Mouse (Mus musculus): Measurements from ENCODE around the gene Vmn1r197. TPM values are rescaled to one million over a fixed set of nuclear protein-coding genes. Genes with fewer than 3 reads are reported as not detected.

Vmn1r197 gene
- polyA plus RNA-seq, 1 experiment: 0.12 TPM

Other genes starting within 250 kb of the Vmn1r197 start
- not detected in 2 replicates for gene Vmn1r188, start 240.1 kb upstream of the Vmn1r197 start, polyA plus RNA-seq (2011; ENCODE audit: insufficient read depth, insufficient read length, low read depth, missing spikeins)
- gene Vmn1r189, start 218.8 kb upstream of the Vmn1r197 start, polyA plus RNA-seq (2011; ENCODE audit: insufficient read depth, insufficient read length, low read depth, missing spikeins): not detected in 2 replicates
- gene Vmn1r191, start 140.6 kb upstream of the Vmn1r197 start, polyA plus RNA-seq (2011; ENCODE audit: insufficient read depth, insufficient read length, low read depth, missing spikeins): not detected in 2 replicates
- gene Vmn1r192, start 133.4 kb upstream of the Vmn1r197 start, polyA plus RNA-seq (2011; ENCODE audit: insufficient read depth, insufficient read length, low read depth, missing spikeins): not detected in 2 replicates
- not detected in 2 replicates for gene Vmn1r193, start 101.4 kb upstream of the Vmn1r197 start, polyA plus RNA-seq (2011; ENCODE audit: insufficient read depth, insufficient read length, low read depth, missing spikeins)
- not detected in 2 replicates for gene Vmn1r194, start 80.4 kb upstream of the Vmn1r197 start, polyA plus RNA-seq (2011; ENCODE audit: insufficient read depth, insufficient read length, low read depth, missing spikeins)
- gene Vmn1r195, start 54.1 kb upstream of the Vmn1r197 start, polyA plus RNA-seq (2011; ENCODE audit: insufficient read depth, insufficient read length, low read depth, missing spikeins): not detected in 2 replicates
- gene Vmn1r196, start 34.7 kb upstream of the Vmn1r197 start, polyA plus RNA-seq (2011; ENCODE audit: insufficient read depth, insufficient read length, low read depth, missing spikeins): not detected in 2 replicates
- not detected in 2 replicates for gene Vmn1r198, start 25.8 kb downstream of the Vmn1r197 start, polyA plus RNA-seq (2011; ENCODE audit: insufficient read depth, insufficient read length, low read depth, missing spikeins)
- gene Vmn1r199, start 55.2 kb downstream of the Vmn1r197 start, polyA plus RNA-seq (2011; ENCODE audit: insufficient read depth, insufficient read length, low read depth, missing spikeins): not detected in 2 replicates
- gene Vmn1r200, start 65.8 kb downstream of the Vmn1r197 start, polyA plus RNA-seq (2011; ENCODE audit: insufficient read depth, insufficient read length, low read depth, missing spikeins): not detected in 2 replicates
- gene Vmn1r201, start 147.3 kb downstream of the Vmn1r197 start, polyA plus RNA-seq (2011; ENCODE audit: insufficient read depth, insufficient read length, low read depth, missing spikeins): 0.12 TPM in 1 of 2 replicates, not detected in the other
- 0.17 TPM in 1 of 2 replicates, not detected in the other for gene Vmn1r202, start 180.8 kb downstream of the Vmn1r197 start, polyA plus RNA-seq (2011; ENCODE audit: insufficient read depth, insufficient read length, low read depth, missing spikeins)
- gene Vmn1r203, start 193.5 kb downstream of the Vmn1r197 start, polyA plus RNA-seq (2011; ENCODE audit: insufficient read depth, insufficient read length, low read depth, missing spikeins): not detected in 2 replicates
- not detected in 2 replicates for gene Vmn1r204, start 228.6 kb downstream of the Vmn1r197 start, polyA plus RNA-seq (2011; ENCODE audit: insufficient read depth, insufficient read length, low read depth, missing spikeins)